Mouse (Mus musculus): ENCODE measurements at regions not wholly inside any gene's neighbourhood (a gene's known extent, or its start where the extent isn't known, plus 50 kb on each side); places are given as distances from the start of the nearest gene placed in this dataset.

DNA sequence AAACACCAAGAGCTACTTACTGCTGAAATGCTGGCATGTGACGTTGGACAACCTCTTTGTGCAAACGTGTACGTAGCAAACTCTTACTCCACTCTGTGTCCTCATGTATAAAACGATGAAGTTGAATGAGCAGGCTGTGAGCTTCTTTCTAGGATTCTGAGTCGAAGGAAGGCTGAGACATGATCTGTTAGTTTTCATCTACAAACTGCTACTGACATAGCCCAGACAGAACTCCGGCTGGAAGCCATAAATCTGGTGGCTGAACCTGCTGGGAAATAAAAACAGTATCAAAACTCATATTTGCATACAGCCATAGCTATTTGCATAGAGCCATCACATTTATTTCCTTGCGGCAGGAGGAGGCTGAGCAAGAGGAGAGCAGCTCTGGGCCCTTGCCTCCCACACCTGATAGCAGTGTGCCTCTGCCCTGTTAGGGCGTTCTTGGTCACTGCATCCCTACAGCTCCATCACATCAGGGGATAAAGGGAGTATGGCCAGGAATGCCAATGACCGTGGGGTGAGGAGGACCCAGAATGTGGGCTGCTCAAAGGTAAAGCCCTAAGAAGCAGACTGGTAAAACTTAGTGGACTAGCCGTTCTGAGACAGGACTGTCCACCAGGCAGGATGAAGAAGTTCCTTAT, 206.8 kb upstream of the Ppp2r3a start:
- no peak for DNase-seq (ENCODE audit: low spot score in 2 of 2)

- DNase-seq (ENCODE audit: low spot score in 2 of 2): no peak
Observed at GRCm38 (mm10) chr9:101446316-101446715, 194.7 kb upstream of the Ppp2r3a start.

- DNase-seq (ENCODE audit: low spot score in 2 of 2): no peak
Observed at GRCm38 (mm10) chr9:101445764-101446163, 194.2 kb upstream of the Ppp2r3a start.

- no peak for DNase-seq (ENCODE audit: low spot score in 2 of 2)
Observed at GRCm38 (mm10) chr9:101445293-101445692, 193.7 kb upstream of the Ppp2r3a start.

GRCm38 (mm10) chr9:101439856-101440255, 188.3 kb upstream of the Ppp2r3a start:
- no peak for DNase-seq (ENCODE audit: low spot score in 2 of 2)

DNA sequence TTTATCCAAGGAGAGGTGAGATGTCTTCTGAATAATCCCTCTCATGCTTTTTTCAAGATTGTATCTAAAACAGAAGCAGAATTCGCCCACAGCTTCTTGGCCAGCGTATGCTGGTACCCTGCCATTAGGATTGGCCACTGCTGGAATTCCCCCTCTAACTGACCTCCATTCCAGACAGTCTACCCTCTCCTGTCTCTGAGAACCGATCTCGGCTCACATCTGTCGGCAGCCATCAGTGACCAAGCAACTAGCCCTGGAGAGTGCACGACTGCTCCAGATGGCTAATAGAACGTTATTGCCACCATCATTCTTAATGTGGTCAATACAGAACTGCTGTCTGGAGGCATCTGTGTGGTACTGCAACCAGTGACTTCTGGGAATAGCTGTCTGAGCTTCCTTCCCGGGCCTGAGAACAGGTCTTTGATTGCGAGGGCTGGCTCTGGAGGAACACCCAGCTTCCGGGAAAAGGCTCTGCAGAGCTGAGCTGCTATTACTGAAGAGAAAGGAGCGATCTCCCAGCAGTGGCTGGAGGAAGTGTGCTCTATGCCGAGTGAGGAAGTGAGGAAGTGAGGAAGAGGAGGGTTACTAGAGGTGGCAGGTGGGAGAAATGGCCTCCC, 187.1 kb upstream of the Ppp2r3a start:
- DNase-seq (ENCODE audit: low spot score in 2 of 2): no peak

DNA sequence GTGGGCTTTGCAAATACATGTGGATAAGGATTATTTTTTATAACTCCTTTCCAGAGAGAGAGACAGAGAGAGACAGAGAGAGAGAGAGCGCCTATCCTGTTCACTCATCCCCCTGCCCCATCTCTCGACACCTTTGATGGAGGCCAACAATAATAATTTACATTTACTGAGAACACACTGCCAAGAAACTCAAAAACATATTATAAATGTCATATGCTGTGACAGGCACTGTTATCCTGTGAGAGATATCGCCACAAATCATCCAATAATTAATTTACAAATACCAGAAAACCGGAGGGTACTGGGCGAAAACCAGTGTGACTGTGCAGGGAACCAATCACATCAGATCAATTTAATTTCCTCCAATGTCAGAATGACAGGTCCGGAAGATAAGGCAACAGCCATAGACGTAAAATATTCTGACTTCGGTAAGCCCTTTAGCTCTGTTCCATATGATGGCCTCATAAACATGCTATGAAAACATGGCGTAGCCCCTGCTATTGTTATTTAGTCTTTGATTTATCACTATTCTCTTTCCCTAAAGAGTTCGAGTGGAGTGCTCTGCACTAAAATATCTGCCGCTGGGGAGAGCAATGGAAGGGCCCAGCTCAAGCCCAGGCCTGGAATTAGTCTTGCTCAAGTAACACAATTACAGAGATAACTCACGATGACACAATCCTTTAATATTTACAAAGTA, 173.5 kb upstream of the Ppp2r3a start:
- no peak for DNase-seq (ENCODE audit: low spot score in 2 of 2)

- no peak for DNase-seq (ENCODE audit: low spot score in 2 of 2)
Observed at GRCm38 (mm10) chr9:101423041-101423440, 171.4 kb upstream of the Ppp2r3a start.

DNA sequence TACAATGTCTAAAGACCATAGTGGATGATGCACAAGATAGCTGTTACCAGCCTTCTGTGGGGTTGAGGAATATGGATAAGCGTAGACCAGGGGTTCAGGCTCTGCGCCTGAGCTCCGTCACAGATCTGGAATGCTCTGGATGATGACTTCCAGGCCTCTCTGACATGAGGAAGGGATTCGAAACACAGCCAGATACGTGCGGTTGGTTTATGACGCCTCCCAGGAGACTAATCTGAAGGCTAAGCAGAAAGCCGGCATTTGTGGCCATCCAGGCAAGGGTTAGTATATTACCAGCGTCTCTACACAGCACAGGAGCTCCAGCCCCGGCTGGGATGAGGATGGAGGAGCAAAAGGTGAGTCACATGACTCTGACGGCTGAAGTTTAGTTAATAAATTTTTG, 170.4 kb upstream of the Ppp2r3a start:
- no peak for DNase-seq (ENCODE audit: low spot score in 2 of 2)

- no peak for DNase-seq (ENCODE audit: low spot score in 2 of 2)
Observed at GRCm38 (mm10) chr9:101421136-101421535, 169.5 kb upstream of the Ppp2r3a start.

DNA sequence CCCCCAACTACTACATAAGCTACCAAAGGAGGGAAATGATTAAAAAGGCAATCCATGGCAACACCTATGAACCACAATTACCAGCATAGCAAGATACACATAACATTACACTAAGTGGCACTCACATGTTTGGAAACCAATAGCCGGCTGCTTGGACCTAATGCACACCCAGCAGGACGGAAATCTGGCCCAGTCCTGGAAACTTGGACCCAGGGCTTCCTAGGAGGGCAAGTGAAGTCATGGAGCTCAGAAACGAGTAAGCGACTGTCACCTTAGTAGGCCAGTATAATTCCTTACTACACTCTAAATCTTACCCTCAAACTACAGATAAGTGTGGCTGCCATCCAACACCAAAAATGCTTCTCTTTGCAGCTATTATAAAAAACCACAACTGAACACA, 168.6 kb upstream of the Ppp2r3a start:
- no peak for DNase-seq (ENCODE audit: low spot score in 2 of 2)

GRCm38 (mm10) chr9:101417660-101418059, 166.1 kb upstream of the Ppp2r3a start:
- DNase-seq (ENCODE audit: low spot score in 2 of 2): no peak

- DNase-seq (ENCODE audit: low spot score in 2 of 2): no peak
Observed at GRCm38 (mm10) chr9:101416321-101416720, 164.7 kb upstream of the Ppp2r3a start.

GRCm38 (mm10) chr9:101413071-101413633, 161.6 kb upstream of the Ppp2r3a start:
- no peak for DNase-seq (ENCODE audit: low spot score in 2 of 2)

- no peak for DNase-seq (ENCODE audit: low spot score in 2 of 2)
Observed at GRCm38 (mm10) chr9:101411951-101412350, 160.4 kb upstream of the Ppp2r3a start.

DNA sequence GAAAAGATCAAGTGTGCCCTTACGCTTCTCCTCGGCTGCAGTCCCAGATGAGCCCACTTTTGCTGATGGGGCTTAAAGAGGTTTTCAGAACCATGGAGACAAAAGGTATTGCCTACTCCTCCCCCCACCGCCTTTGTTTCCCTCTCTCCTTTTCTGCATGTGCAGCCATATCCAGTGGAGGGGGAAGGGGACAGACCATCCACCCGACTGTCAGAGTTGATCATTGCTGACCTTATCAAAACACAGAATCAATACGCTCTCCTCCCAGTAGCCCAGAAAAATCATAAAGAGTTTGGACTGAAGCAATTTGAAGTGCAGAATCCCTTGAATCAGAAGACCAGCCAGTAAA, 159.9 kb upstream of the Ppp2r3a start:
- no peak for DNase-seq (ENCODE audit: low spot score in 2 of 2)

GRCm38 (mm10) chr9:101410783-101411531, 159.4 kb upstream of the Ppp2r3a start:
- no peak for DNase-seq (ENCODE audit: low spot score in 2 of 2)

DNA sequence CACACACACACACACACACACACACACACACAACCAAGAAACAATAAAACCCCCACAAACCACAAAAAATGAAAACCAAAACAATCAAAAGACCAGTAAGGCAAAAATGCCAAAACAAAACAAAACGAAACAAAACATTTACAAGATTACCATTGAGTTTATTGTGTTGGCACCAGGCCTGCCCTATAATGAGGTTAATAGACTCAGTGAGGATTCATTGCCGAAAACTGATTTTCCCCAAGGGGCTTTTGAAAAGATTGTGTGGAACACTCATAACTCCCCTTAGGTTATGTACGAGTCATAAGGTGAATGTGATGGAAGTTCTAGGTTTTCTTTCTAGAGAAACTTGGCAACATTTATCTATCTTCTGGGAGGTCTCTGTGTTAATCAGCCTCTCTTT, 158.8 kb upstream of the Ppp2r3a start:
- DNase-seq (ENCODE audit: low spot score in 2 of 2): no peak

GRCm38 (mm10) chr9:101408116-101408515, 156.5 kb upstream of the Ppp2r3a start:
- no peak for DNase-seq (ENCODE audit: low spot score in 2 of 2)

DNA sequence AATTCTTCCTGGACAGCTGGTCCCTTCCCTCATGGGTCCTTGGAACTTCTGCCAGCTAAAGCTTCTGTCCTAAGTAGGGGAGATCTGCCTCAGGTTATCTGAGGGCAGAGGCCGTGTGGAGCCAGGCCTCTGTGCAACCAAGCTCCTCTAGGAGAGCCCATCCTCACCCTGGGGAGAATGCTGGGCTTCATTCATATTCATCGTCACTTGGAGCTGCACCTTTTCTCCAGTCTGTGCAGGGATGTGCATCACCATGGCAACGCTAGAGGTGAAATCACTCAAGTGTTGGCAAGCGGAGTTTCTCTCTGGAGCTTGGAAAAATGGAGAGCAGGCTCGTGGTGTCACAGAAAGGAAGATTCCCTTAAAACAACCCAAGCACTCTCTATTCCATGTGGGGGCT, 155.5 kb upstream of the Ppp2r3a start:
- no peak for DNase-seq (ENCODE audit: low spot score in 2 of 2)

DNA sequence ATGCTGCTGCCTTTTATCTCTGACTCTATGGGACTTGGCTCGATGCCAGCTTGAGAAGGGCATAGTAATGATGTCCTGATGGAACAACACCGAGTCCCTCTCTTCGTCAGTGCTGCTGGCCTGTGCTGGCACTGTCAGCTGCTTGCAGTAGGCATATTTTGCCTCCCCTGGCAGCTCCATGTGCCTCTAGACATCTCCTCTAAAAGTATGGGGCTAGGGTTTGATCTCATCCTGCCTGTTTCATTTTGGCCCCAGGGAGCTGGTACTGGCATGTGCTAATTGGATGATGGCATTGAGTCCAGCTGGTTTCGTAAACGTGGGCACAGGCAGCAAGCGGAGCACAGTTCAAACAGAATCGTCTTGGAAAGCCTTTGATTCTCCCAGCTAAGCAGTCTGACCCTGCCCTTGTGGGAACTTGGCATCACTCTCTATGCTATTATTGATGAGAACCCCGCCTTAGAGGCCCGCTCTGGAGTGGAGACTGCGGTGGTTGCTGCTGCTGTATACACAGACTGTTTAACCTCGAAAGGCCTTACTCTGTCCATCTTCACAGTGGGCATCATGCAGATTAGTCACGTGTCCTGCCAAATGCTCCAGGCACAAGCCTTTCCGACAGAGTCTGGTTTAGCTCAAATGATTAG, 153.0 kb upstream of the Ppp2r3a start:
- DNase-seq (ENCODE audit: low spot score in 2 of 2): no peak

DNA sequence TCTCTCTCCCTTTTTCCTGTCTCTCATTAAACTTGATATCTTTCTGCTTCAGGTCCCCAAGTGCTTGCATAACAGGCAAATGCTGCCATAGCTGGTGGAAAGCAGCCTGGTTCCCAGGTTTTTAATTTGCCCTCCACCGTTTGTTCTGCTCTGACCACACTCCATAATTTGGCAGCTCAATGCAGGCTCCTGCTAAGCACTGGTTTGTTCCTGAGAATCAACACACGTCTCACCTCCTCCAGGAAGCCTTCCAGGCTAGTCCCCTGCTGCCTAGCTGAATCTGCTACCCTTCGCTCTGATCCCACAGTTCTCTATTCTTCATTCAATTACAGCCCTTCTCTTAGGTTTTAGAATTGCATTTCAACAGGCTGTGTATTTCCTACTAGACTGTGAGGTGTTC, 152.4 kb upstream of the Ppp2r3a start:
- DNase-seq (ENCODE audit: low spot score in 2 of 2): no peak

Measured in thymus, postnatal 10 days (tissue).